Mouse (Mus musculus): ENCODE measurements around the gene Sar1b. TPM values are rescaled to one million over a fixed set of nuclear protein-coding genes. Genes with fewer than 3 reads are reported as not detected.

Gene Sar1b
- polyA plus RNA-seq, 1 experiment from 2014 or later: 188 TPM

GRCm38 (mm10) chr11:51839973-51840372, 76.5 kb downstream of the Sar1b start:
- no peak for ATAC-seq (ENCODE audit: low FRiP score, low TSS enrichment)
- H3K27me3 ChIP-seq (ENCODE audit: control insufficient read depth, insufficient read depth, low read length): no peaks in the 10 kb centered on the region
- H3K27ac ChIP-seq (replicated peaks; ENCODE audit: low read depth, low read length): no peak overlapping the region
- no peaks in the 10 kb centered on the region for H3K4me1 ChIP-seq (ENCODE audit: control insufficient read depth, insufficient read depth, low read length)
- no peak overlapping the region for H3K9ac ChIP-seq (replicated peaks; ENCODE audit: low read length)
- H3K36me3 ChIP-seq (ENCODE audit: control insufficient read depth, insufficient read depth, low read length): no peaks in the 10 kb centered on the region
- no peak overlapping the region for H3K4me3 ChIP-seq (replicated peaks; ENCODE audit: low read depth, low read length)
- no peak overlapping the region for H3K4me2 ChIP-seq (ENCODE audit: low read length)
- 91% methylated on average over 11 of the region's 11 CpGs for WGBS
- DNase-seq: no peak
- H3K9me3 ChIP-seq (ENCODE audit: control insufficient read depth, low read length): no peaks in the 10 kb centered on the region

GRCm38 (mm10) chr11:51840657-51841056, 77.2 kb downstream of the Sar1b start:
- H3K4me1 ChIP-seq (ENCODE audit: control insufficient read depth, insufficient read depth, low read length): no peaks in the 10 kb centered on the region
- no peaks in the 10 kb centered on the region for H3K9me3 ChIP-seq (ENCODE audit: control insufficient read depth, low read length)
- WGBS: 90% methylated on average over 9 of the region's 9 CpGs

DNA sequence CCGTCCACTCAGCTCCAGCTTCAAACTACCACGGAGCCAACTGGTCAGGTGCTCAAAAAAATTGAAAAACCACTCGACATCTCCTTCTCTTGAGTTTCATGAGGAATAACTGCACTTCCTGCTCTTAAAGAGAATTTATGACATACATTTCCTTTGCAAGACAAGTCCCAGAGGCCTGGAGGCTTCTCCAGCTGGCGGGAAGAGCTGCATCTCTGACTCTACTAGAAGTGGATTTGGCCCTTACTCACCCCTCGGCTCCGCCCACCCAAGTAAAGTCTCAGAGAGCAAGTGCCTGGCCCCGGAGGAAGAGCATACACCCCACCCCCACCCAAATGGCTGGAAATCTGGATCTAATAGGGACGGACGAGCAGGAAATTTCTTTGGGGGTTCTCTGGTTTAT, 77.7 kb downstream of the Sar1b start:
- H3K27ac ChIP-seq (replicated peaks; ENCODE audit: low read depth, low read length): no peak overlapping the region
- no peaks in the 10 kb centered on the region for H3K9me3 ChIP-seq (ENCODE audit: control insufficient read depth, low read length)
- no peak for ATAC-seq (ENCODE audit: low FRiP score, low TSS enrichment)
- WGBS: 76% methylated on average over 9 of the region's 9 CpGs
- no peak overlapping the region for H3K4me2 ChIP-seq (ENCODE audit: low read length)
- no peak overlapping the region for H3K9ac ChIP-seq (replicated peaks; ENCODE audit: low read length)
- no peaks in the 10 kb centered on the region for H3K4me1 ChIP-seq (ENCODE audit: control insufficient read depth, insufficient read depth, low read length)
- H3K27me3 ChIP-seq (ENCODE audit: control insufficient read depth, insufficient read depth, low read length): no peaks in the 10 kb centered on the region
- no peaks in the 10 kb centered on the region for H3K36me3 ChIP-seq (ENCODE audit: control insufficient read depth, insufficient read depth, low read length)
- DNase-seq: no peak
- no peak overlapping the region for H3K4me3 ChIP-seq (replicated peaks; ENCODE audit: low read depth, low read length)

More at GRCm38 (mm10) chr11:51840657-51841056, 77.2 kb downstream of the Sar1b start:
- no peak overlapping the region for H3K4me2 ChIP-seq (ENCODE audit: low read length)
- no peak for DNase-seq
- H3K4me3 ChIP-seq (replicated peaks; ENCODE audit: low read depth, low read length): no peak overlapping the region
- no peaks in the 10 kb centered on the region for H3K36me3 ChIP-seq (ENCODE audit: control insufficient read depth, insufficient read depth, low read length)
- no peak overlapping the region for H3K27ac ChIP-seq (replicated peaks; ENCODE audit: low read depth, low read length)
- H3K9ac ChIP-seq (replicated peaks; ENCODE audit: low read length): no peak overlapping the region
- H3K27me3 ChIP-seq (ENCODE audit: control insufficient read depth, insufficient read depth, low read length): no peaks in the 10 kb centered on the region
- ATAC-seq (ENCODE audit: low FRiP score, low TSS enrichment): no peak

Other genes with a start within 250 kb of the Sar1b start
- gene Phykpl, start 178.9 kb upstream of the Sar1b start, polyA plus RNA-seq (2014; fragmentation: Nextera tagmentation; extraction: Ambion mirVana): 8.7 and 12.5 TPM in 2 replicates
- gene Hnrnpab, start 156.8 kb upstream of the Sar1b start, polyA plus RNA-seq (2014; fragmentation: Nextera tagmentation; extraction: Ambion mirVana): 489 and 530 TPM in 2 replicates
- gene Nhp2, start 144.0 kb upstream of the Sar1b start, polyA plus RNA-seq (2014; fragmentation: Nextera tagmentation; extraction: Ambion mirVana): 107 and 115 TPM in 2 replicates
- gene Rmnd5b, start 127.8 kb upstream of the Sar1b start, polyA plus RNA-seq (2014; fragmentation: Nextera tagmentation; extraction: Ambion mirVana): 79.2 and 87.7 TPM in 2 replicates
- 11.6 and 15.2 TPM in 2 replicates for gene N4bp3, start 112.8 kb upstream of the Sar1b start, polyA plus RNA-seq (2014; fragmentation: Nextera tagmentation; extraction: Ambion mirVana)
- 0.85 and 1.00 TPM in 2 replicates for gene D930048N14Rik, start 112.7 kb upstream of the Sar1b start, polyA plus RNA-seq (2014; fragmentation: Nextera tagmentation; extraction: Ambion mirVana)
- gene 0610009B22Rik, start 74.8 kb upstream of the Sar1b start, polyA plus RNA-seq (2014; fragmentation: Nextera tagmentation; extraction: Ambion mirVana): 110 and 116 TPM in 2 replicates
- 15.0 and 16.9 TPM in 2 replicates for gene Sec24a, start 53 bp upstream of the Sar1b start, polyA plus RNA-seq (2014; fragmentation: Nextera tagmentation; extraction: Ambion mirVana)
- gene Jade2, start 94.0 kb downstream of the Sar1b start, polyA plus RNA-seq (2014; fragmentation: Nextera tagmentation; extraction: Ambion mirVana): 0.28 and 0.30 TPM in 2 replicates
- 102 and 125 TPM in 2 replicates for gene Cdkn2aipnl, start 204.0 kb downstream of the Sar1b start, polyA plus RNA-seq (2014; fragmentation: Nextera tagmentation; extraction: Ambion mirVana)
- gene Ube2b, start 237.1 kb downstream of the Sar1b start, polyA plus RNA-seq (2014; fragmentation: Nextera tagmentation; extraction: Ambion mirVana): 183 and 186 TPM in 2 replicates
- 28.8 and 32.9 TPM in 2 replicates for gene Cdkl3, start 240.5 kb downstream of the Sar1b start, polyA plus RNA-seq (2014; fragmentation: Nextera tagmentation; extraction: Ambion mirVana)

All from midbrain, embryonic 14.5 days (tissue).